Mouse (Mus musculus) heart, embryonic 14.5 days (tissue): ENCODE results near the gene Atg9a. TPM values are rescaled to one million over a fixed set of nuclear protein-coding genes. Genes with fewer than 3 reads are reported as not detected.
"Not testable (repeated sequence)": the region's sequence is repeated elsewhere in the genome, so short reads cannot be mapped to it uniquely, and the experiment has no call there.

ENCODE experiments used
- ATAC-seq: fragments of 200-750 bp; cut with Nextera tagmentation; 2 replicates; pipeline ENCODE4 v1.8.0; 2017; ENCODE audit warnings: low read depth, moderate TSS enrichment; ENCODE audit not compliant: insufficient number of reproducible peaks, insufficient read depth, low FRiP score
- H3K27ac ChIP-seq, 2 experiments: fragments of 200-500 bp in 1 of 2; fragments of 300-500 bp in 1 of 2; sonication (generic) in 1 of 2; replicated peaks in 1 of 2; 2 replicates each; pipeline ENCODE4 v1.5.1; 2012 to 2014; ENCODE audit warnings: low read depth in 2 of 2, low read length in 2 of 2, control low read depth in 1 of 2, mild to moderate bottlenecking in 1 of 2, mixed read lengths in 1 of 2; ENCODE audit not compliant: control insufficient read depth in 1 of 2, insufficient read depth in 1 of 2
- H3K27me3 ChIP-seq: fragments of 300-500 bp; sonication (generic); 2 replicates; pipeline ENCODE4 v1.6.1; 2014; ENCODE audit warnings: mild to moderate bottlenecking, low read length, control low read depth; ENCODE audit not compliant: control insufficient read depth, insufficient read depth
- H3K36me3 ChIP-seq: fragments of 300-500 bp; sonication (generic); 2 replicates; pipeline ENCODE4 v1.6.1; 2014; ENCODE audit warnings: mild to moderate bottlenecking, control low read depth, low read length, mixed read lengths; ENCODE audit not compliant: control insufficient read depth, insufficient read depth
- H3K4me1 ChIP-seq, 2 experiments: fragments of 200-500 bp in 1 of 2; fragments of 300-500 bp in 1 of 2; sonication (generic) in 1 of 2; 2 replicates each; pipeline ENCODE4 v1.6.1; 2012 to 2014; ENCODE audit warnings: low read length in 2 of 2, control low read depth in 1 of 2, mixed read lengths in 1 of 2; ENCODE audit not compliant: control insufficient read depth in 2 of 2, insufficient read depth in 2 of 2
- H3K4me2 ChIP-seq: fragments of 300-500 bp; sonication (generic); 2 replicates; pipeline ENCODE4 v1.6.1; 2014; ENCODE audit warnings: mild to moderate bottlenecking, low read length
- H3K4me3 ChIP-seq, 2 experiments: fragments of 200-500 bp in 1 of 2; fragments of 300-500 bp in 1 of 2; sonication (generic) in 1 of 2; 2 replicates each; pipeline ENCODE4 v1.5.1; 2012 to 2014; ENCODE audit warnings: low read length in 2 of 2, mild to moderate bottlenecking in 2 of 2, control low read depth in 1 of 2, low read depth in 1 of 2, moderate library complexity in 1 of 2; ENCODE audit not compliant: control insufficient read depth in 1 of 2, insufficient read depth in 1 of 2
- H3K9ac ChIP-seq: fragments of 300-500 bp; sonication (generic); 2 replicates; pipeline ENCODE4 v1.6.1; 2014; ENCODE audit warnings: mild to moderate bottlenecking, low read length
- H3K9me3 ChIP-seq: fragments of 300-500 bp; sonication (generic); 2 replicates; pipeline ENCODE4 v1.6.1; 2016; ENCODE audit warnings: low read length, control low read depth; ENCODE audit not compliant: control insufficient read depth
- WGBS: fragments of 180-500 bp; shearing (Covaris S2); extraction: QIAGEN DNeasy Blood & Tissue Kit; methylation state at CpG from one replicate; pipeline ENCODE4 v1.1.7; 2014; 5-methylcytosine and 5-hydroxymethylcytosine counted together
- polyA plus RNA-seq: library from polyadenylated mRNA; unstranded; fragments of >200 nt; fragmentation: Nextera tagmentation; extraction: Ambion mirVana; gene quantifications from 2 replicates; pipeline ENCODE4 v1.2.1, GENCODE M21; 2014

The Atg9a gene
- 24.7 and 29.2 TPM in 2 replicates for polyA plus RNA-seq

DNA sequence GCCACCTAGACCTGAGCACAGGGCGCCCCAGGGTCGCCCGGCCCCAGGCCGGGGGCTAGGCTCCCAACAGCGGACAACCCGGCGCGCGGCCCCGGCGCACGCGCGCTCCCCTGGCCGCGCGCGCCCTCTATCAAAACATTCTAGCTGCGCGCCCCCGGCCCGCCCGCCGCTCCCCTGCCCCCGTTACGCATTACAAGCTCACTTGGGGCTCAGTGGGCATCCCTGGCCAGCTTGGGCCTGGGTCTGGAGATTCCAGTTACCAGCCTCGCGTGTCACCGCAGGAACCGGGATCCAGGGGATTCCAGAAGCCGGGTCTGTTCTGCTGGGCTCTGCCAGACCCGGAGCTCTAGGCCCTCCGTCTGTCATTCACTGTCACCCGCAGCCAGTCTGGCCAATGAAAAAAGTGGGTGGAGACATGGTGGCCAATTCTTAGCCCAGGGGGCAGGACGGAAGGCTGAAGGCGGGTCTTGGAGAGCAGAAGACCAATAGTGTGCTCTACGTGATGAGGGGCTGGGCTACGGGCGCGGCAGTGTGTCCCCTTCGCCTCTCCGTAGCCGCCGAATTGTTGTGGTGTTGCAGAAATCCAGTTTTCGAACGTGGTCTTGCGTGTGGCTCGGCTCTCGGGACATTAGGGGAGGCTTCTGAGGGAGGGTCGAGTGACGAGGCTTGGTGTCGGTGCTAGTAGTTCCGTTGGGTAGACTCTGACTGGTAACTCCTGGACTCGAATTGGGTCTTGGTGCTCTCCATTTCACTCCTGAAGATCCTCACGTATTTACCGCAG is at the start of gene Atg9a, which contains the start of gene Ankzf1:
Gene Atg9a (minus strand): TSS at position 575 of the 781 bp plus-strand sequence.
Gene Ankzf1 (plus strand): TSS at position 530 of the 781 bp plus-strand sequence.
- Histone ChIP-seq H3K9me3 (no peaks in the 10 kb centered on the region), H3K4me3 (peak within 1 kb of the TSS; percentile 64 to 66), H3K4me1 (peaks cover 5 to 20% of the 10 kb centered on the region in 2 experiments), H3K9ac (peak within 1 kb of the TSS; percentile 87), H3K36me3 (peaks cover 48% of the 10 kb centered on the region), H3K27ac (peak within 1 kb of the TSS; percentile 83 to 90), H3K4me2 (peak within 1 kb of the TSS; percentile 87), H3K27me3 (no peaks in the 10 kb centered on the region)
- peak; percentile 99 for ATAC-seq
- under 1% methylated on average over 56 of the region's 56 CpGs for WGBS

- H3K4me2 ChIP-seq: no peak overlapping the region
- peaks cover 13 to 23% of the 10 kb centered on the region in 2 experiments for H3K4me1 ChIP-seq
- ATAC-seq: no peak
- H3K27ac ChIP-seq: peak overlapping the region in 1 of 2 experiments; percentile 30; a peak in 1 of 4 replicates
- H3K9me3 ChIP-seq: no peaks in the 10 kb centered on the region
- WGBS: 61% methylated on average over 10 of the region's 10 CpGs
- H3K36me3 ChIP-seq: peaks cover 62% of the 10 kb centered on the region
- no peaks in the 10 kb centered on the region for H3K27me3 ChIP-seq
- no peak overlapping the region for H3K9ac ChIP-seq
- no peak overlapping the region for H3K4me3 ChIP-seq
Measured at GRCm38 (mm10) chr1:75239591-75239990, 47.6 kb upstream of the Atg9a start.

GRCm38 (mm10) chr1:75236117-75237050 is 44.4 kb upstream of the Atg9a start, which contains the start of gene Dnajb2:
TSS of gene Dnajb2 (plus strand) at chr1:75236406.
- H3K4me2 ChIP-seq: peak within 1 kb of the TSS; percentile 88
- peak; percentile 86 for ATAC-seq
- no peaks in the 10 kb centered on the region for H3K9me3 ChIP-seq
- H3K4me3 ChIP-seq: peak within 1 kb of the TSS; percentile 66 to 70
- peaks cover 34% of the 10 kb centered on the region for H3K36me3 ChIP-seq
- H3K9ac ChIP-seq: peak within 1 kb of the TSS; percentile 89
- H3K27me3 ChIP-seq: no peaks in the 10 kb centered on the region
- H3K4me1 ChIP-seq: peaks cover 13 to 27% of the 10 kb centered on the region in 2 experiments
- H3K27ac ChIP-seq: peak within 1 kb of the TSS; percentile 93 to 94
- under 1% methylated on average over 64 of the region's 64 CpGs for WGBS

DNA sequence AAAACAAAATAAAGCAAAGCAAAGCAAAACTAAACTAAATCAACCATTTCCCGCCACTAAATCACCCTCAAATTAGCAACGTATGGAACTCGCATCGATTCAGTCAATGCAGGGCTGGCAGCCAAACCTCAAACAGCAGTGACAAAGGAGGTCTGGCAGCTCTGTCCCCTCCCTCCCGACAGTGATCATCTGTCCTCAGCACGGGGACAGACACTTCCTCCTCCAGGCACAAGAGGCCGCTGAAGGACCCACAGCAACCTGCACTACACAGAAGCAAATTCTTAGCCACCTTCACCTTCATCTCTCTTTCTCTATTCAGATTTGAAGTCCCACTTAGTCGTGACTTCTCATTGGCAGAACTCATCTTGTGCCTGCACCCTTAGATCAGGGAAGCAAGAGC is 42.6 kb upstream of the Atg9a start:
- H3K4me3 ChIP-seq: no peak overlapping the region
- no peaks in the 10 kb centered on the region for H3K9me3 ChIP-seq
- H3K27me3 ChIP-seq: no peaks in the 10 kb centered on the region
- H3K4me1 ChIP-seq: peaks cover 13 to 27% of the 10 kb centered on the region in 2 experiments
- H3K9ac ChIP-seq: peak overlapping the region; percentile 36; the same call in 1 of the 2 replicates
- H3K4me2 ChIP-seq: peak overlapping the region; percentile 9; the same call in 1 of the 2 replicates
- H3K27ac ChIP-seq: peak overlapping the region in 1 of 2 experiments; percentile 31; a peak in 1 of 4 replicates
- 0% methylated on average over 8 of the region's 8 CpGs for WGBS
- H3K36me3 ChIP-seq: peaks cover 16% of the 10 kb centered on the region
- ATAC-seq: no peak

DNA sequence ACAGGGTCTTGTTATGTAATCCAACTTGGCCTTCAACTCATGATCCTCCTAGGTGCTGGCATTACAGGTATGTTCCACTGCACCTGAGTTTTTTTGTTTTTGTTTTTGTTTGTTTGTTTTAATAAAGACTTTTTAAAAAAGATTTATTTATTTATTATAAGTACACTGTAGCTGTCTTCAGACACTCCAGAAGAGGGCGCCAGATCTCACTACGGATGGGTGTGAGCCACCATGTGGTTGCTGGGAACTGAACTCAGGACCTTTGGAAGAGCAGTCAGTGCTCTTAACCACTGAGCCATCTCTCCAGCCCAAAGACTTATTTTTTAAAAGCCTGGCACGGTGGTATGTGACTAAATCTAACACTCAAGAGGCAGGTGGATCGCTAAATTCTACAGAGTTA is 40.5 kb upstream of the Atg9a start:
- 58% methylated on average over 4 of the region's 4 CpGs for whole genome bisulfite sequencing
- H3K27ac ChIP-seq, H3K9ac ChIP-seq, H3K4me2 ChIP-seq, H3K9me3 ChIP-seq, ATAC-seq, H3K4me3 ChIP-seq, H3K27me3 ChIP-seq, H3K36me3 ChIP-seq: not testable (repeated sequence)
- peaks cover 13 to 23% of the 10 kb centered on the region in 2 experiments for H3K4me1 ChIP-seq

DNA sequence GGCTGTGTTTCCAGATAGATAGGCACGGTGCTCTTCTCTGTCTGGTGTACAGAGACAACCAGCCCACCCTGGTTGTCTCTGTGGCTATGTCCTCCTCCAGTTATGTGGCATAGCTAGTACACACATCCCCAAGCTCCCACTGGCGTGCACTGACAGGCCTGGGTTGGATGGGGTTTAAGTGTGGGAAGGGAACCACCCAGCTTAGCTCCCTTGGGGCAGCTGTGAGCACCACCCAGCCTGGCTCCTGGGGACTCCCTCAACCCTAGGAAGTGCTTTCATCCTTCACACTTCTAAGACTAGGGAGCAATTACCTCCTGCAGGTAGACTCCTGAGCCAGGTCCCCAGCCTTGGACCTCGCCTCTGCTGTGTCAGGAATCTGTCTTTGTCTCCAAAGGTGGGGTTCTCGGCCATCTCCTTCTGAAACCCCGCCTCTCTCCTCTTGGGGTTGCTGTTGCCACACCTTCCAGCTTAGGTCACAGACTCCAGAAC is 39.7 kb upstream of the Atg9a start, which contains the start of gene A630095N17Rik:
Gene A630095N17Rik (minus strand): TSS at position 439 of the 489 bp plus-strand sequence.
- 59% methylated on average over 5 of the region's 5 CpGs for WGBS
- Histone ChIP-seq H3K27ac (no peak within 1 kb of the TSS), H3K4me3 (no peak within 1 kb of the TSS), H3K27me3 (no peaks in the 10 kb centered on the region), H3K36me3 (no peaks in the 10 kb centered on the region), H3K4me1 (peaks cover 8 to 20% of the 10 kb centered on the region in 2 experiments), H3K9me3 (no peaks in the 10 kb centered on the region), H3K9ac (no peak within 1 kb of the TSS), H3K4me2 (no peak within 1 kb of the TSS)
- ATAC-seq: no peak

DNA sequence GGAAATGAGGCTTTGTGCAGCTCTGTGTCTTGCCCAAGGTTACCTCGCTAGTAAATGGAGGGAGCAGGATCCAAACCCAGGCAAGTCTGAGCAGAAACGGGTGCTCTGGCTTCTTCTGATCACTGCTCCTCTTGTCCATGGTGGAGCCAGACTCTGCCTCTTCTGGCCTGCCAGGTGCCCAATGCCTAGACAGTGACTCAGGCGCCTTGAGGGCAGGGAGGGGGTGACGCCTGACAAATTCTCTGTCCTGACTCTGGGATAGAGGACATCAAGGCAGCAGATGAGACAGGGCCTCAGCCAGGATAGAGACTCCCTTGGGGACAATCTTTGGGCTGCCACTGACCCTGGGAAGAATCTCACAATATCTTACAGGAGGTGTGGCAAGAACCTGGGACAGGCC is 39.2 kb upstream of the Atg9a start:
- Histone ChIP-seq H3K4me2 (no peak overlapping the region), H3K27ac (no peak overlapping the region), H3K9ac (no peak overlapping the region), H3K4me3 (no peak overlapping the region), H3K36me3 (no peaks in the 10 kb centered on the region), H3K4me1 (peaks cover 8 to 20% of the 10 kb centered on the region in 2 experiments), H3K27me3 (no peaks in the 10 kb centered on the region), H3K9me3 (no peaks in the 10 kb centered on the region)
- WGBS: 61% methylated on average over 4 of the region's 4 CpGs
- ATAC-seq: no peak
